Mouse (Mus musculus) gastrocnemius, adult 18-20 months (tissue): ENCODE data around the gene Usb1. TPM values are rescaled to one million over a fixed set of nuclear protein-coding genes. Genes with fewer than 3 reads are reported as not detected.
"Not testable (repeated sequence)": the region's sequence is repeated elsewhere in the genome, so short reads cannot be mapped to it uniquely, and the experiment has no call there.

Source experiments
- DNase-seq: peaks from one replicate; pipeline ENCODE4 v3.0.0; 2021; ENCODE audit warnings: low spot score
- total RNA-seq, 2 experiments: library from RNA; stranded (reverse); gene quantifications; 2 replicates each; pipeline ENCODE4 v1.2.3; 2021

The Usb1 gene
- total RNA-seq, 2 experiments from 2014 or later = 4.8 to 5.7 TPM

- peak; percentile 44 for DNase-seq
These were observed 41.4 kb downstream of the Usb1 start for GRCm38 (mm10) chr8:95373389-95374002.

GRCm38 (mm10) chr8:95374429-95374828, 42.3 kb downstream of the Usb1 start:
- DNase-seq = no peak

GRCm38 (mm10) chr8:95375374-95375930, 43.4 kb downstream of the Usb1 start:
- no peak for DNase-seq

GRCm38 (mm10) chr8:95376309-95376999, 44.4 kb downstream of the Usb1 start:
- DNase-seq = peak; percentile 39

GRCm38 (mm10) chr8:95377101-95377500, 45.0 kb downstream of the Usb1 start:
- DNase-seq = no peak

- peak; percentile 83 for DNase-seq
These were observed 45.8 kb downstream of the Usb1 start for GRCm38 (mm10) chr8:95377863-95378291.

GRCm38 (mm10) chr8:95378928-95379327, 46.8 kb downstream of the Usb1 start:
- DNase-seq = not testable (repeated sequence)

- DNase-seq = peak; percentile 43
These were observed 48.9 kb downstream of the Usb1 start for GRCm38 (mm10) chr8:95380953-95381352.

- DNase-seq = no peak
These were observed 49.5 kb downstream of the Usb1 start for GRCm38 (mm10) chr8:95381595-95381994.

GRCm38 (mm10) chr8:95384501-95384900, 52.4 kb downstream of the Usb1 start:
- no peak for DNase-seq

- DNase-seq = no peak
These were observed 54.0 kb downstream of the Usb1 start for GRCm38 (mm10) chr8:95386037-95386436.

- no peak for DNase-seq
These were observed 55.1 kb downstream of the Usb1 start for GRCm38 (mm10) chr8:95387221-95387620.

- no peak for DNase-seq
These were observed 55.9 kb downstream of the Usb1 start for GRCm38 (mm10) chr8:95387936-95388335.

GRCm38 (mm10) chr8:95390312-95390711, 58.2 kb downstream of the Usb1 start:
- DNase-seq = no peak

GRCm38 (mm10) chr8:95391101-95391500, 59.0 kb downstream of the Usb1 start:
- DNase-seq = no peak

GRCm38 (mm10) chr8:95392604-95393003, 60.5 kb downstream of the Usb1 start:
- DNase-seq = no peak

- no peak for DNase-seq
These were observed 63.3 kb downstream of the Usb1 start for GRCm38 (mm10) chr8:95395186-95395918.

GRCm38 (mm10) chr8:95396752-95397151, 64.7 kb downstream of the Usb1 start:
- no peak for DNase-seq
